Mouse (Mus musculus): Measurements from ENCODE around the gene Nt5dc2.

DNA sequence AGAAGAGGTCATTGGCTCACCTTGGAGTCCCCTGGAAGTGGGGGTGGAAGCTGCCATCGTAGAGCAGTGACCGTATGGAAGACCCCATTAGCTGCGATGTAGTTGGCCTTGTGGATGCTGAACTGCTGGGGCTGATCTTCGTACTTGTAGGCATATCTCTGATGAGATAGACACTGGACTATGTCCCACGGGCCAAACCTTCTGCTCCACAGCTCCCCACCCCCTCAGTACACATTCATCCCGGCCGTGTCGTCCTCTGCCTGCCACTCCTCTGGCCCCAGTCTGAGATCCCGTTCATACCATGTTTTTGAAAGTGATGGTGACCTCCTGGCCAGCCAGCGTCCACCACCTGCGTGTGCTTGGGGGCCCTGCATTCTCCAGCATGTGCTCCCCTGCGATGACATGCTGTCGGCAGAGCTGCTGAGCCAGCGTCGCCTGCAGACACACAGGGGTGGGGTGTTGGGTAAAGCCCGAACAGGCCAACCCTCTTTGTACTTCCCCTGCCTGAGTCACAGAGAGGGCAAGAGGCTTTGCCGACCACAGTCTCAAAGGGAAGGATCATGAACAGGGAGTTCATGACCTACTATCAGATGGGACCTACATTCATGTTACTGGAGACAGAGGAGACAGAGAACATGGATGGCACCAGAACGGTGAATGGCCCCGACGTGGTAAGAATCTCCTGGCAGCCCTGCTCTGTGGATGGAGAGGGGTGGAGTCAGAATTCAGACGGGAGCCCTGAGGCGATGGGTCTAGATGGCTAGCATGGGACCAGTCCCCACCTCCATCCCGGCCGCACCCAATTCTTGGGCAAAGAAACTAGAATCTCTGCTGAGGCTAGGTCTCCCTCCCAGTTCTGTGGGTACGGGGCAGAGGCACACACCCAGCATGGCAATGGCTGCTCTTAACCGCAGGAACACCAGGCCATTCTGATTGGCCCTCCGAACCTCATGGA lies 29.6 kb downstream of the Nt5dc2 start:
- TF ChIP-seq CTCF (IDR thresholded peaks at IDR 0.05; ENCODE audit: control insufficient read depth, insufficient read depth, insufficient read length) = no peak
- TF ChIP-seq MAX (IDR thresholded peaks at IDR 0.05) = no peak
- TF ChIP-seq USF1 (IDR thresholded peaks at IDR 0.05; ENCODE audit: low read depth) = no peak
- TF ChIP-seq MYOG (IDR thresholded peaks at IDR 0.05; ENCODE audit: control insufficient read depth, extremely low read depth, insufficient read length) = no peak
- TF ChIP-seq MYOD1 (IDR thresholded peaks at IDR 0.05; ENCODE audit: control insufficient read depth, insufficient read length, low read depth) = no peak
- TF ChIP-seq FOSL1 (IDR thresholded peaks at IDR 0.05; ENCODE audit: insufficient read depth, low read length, poor library complexity, severe bottlenecking) = no peak
- TF ChIP-seq CEBPB (IDR thresholded peaks at IDR 0.05; ENCODE audit: low read depth) = no peak

Measured in C2C12 (cell line).